Mouse (Mus musculus) kidney, postnatal 4 days (tissue): ENCODE results near the gene Ppy.
A peak's percentile ranks its signal among the peaks of the same experiment; 100 is the strongest.

Experiments
- DNase-seq, 2 experiments: peaks; one replicate each; pipeline ENCODE4 v3.0.0; 2021; ENCODE audit warnings: mixed read lengths in 2 of 2

Ppy gene

GRCm38 (mm10) chr11:102101219-102101618 is at the start of gene Ppy:
Gene Ppy, minus strand, starts transcription at chr11:102101319.
- no peak for DNase-seq

GRCm38 (mm10) chr11:102147213-102147989 is 46.3 kb upstream of the Ppy start:
- peak in 1 of 2 experiments; percentile 29 for DNase-seq

GRCm38 (mm10) chr11:102146531-102146930 is 45.4 kb upstream of the Ppy start:
- no peak for DNase-seq

- DNase-seq = peak in 1 of 2 experiments; percentile 25
These were observed 44.9 kb upstream of the Ppy start for GRCm38 (mm10) chr11:102146005-102146404.

GRCm38 (mm10) chr11:102145471-102146001 is 44.4 kb upstream of the Ppy start, which contains the start of gene Nags:
Gene Nags, plus strand, starts transcription at chr11:102145513.
- DNase-seq = peak; percentile 28 to 53

GRCm38 (mm10) chr11:102144957-102145470 is 43.9 kb upstream of the Ppy start:
- DNase-seq = no peak

- DNase-seq = no peak
These were observed 41.2 kb upstream of the Ppy start for GRCm38 (mm10) chr11:102142355-102142754.

- peak; percentile 73 for DNase-seq
These were observed 39.4 kb upstream of the Ppy start for GRCm38 (mm10) chr11:102140508-102140907.

- peak; percentile 77 to 83 for DNase-seq
These were observed 37.3 kb upstream of the Ppy start for GRCm38 (mm10) chr11:102138447-102138740.

GRCm38 (mm10) chr11:102137625-102138446 is 36.7 kb upstream of the Ppy start:
- DNase-seq = no peak

- DNase-seq = no peak
These were observed 33.4 kb upstream of the Ppy start for GRCm38 (mm10) chr11:102134516-102134915.

- DNase-seq = no peak
These were observed 16.3 kb upstream of the Ppy start for GRCm38 (mm10) chr11:102117386-102117785.

- DNase-seq = no peak
These were observed 15.1 kb upstream of the Ppy start for GRCm38 (mm10) chr11:102116241-102116640.

GRCm38 (mm10) chr11:102111576-102111975 is 10.5 kb upstream of the Ppy start:
- DNase-seq = no peak

GRCm38 (mm10) chr11:102107732-102108131 is 6.6 kb upstream of the Ppy start, which contains the start of gene Pyy:
Gene Pyy, minus strand, starts transcription at chr11:102107832.
- DNase-seq = no peak

- DNase-seq = peak; percentile 38 to 41
These were observed 5.8 kb upstream of the Ppy start for GRCm38 (mm10) chr11:102106911-102107310.

- DNase-seq = peak; percentile 84 to 87
These were observed 1.6 kb upstream of the Ppy start for GRCm38 (mm10) chr11:102102485-102103258.

- DNase-seq = peak; percentile 82 to 91
These were observed 4.2 kb downstream of the Ppy start for GRCm38 (mm10) chr11:102096887-102097391.

- no peak for DNase-seq
These were observed 4.7 kb downstream of the Ppy start for GRCm38 (mm10) chr11:102096446-102096845.

- DNase-seq = no peak
These were observed 5.4 kb downstream of the Ppy start for GRCm38 (mm10) chr11:102095676-102096075.

- peak; percentile 79 to 83 for DNase-seq
These were observed 11.9 kb downstream of the Ppy start for GRCm38 (mm10) chr11:102089088-102089808.
